29 mouse cellular contexts compared by ENCODE assay signal in genomic region chr11:109682221-109682620, GRCm38 (mm10). TPM values are rescaled to one million over a fixed set of nuclear protein-coding genes. Genes with fewer than 3 reads are reported as not detected.
DNase-seq lines count a peak whose midpoint lies in the region; ATAC-seq and TF ChIP-seq lines count a peak whose summit lies in the region.
"Had no signal": no experiment of that assay in that cellular context is flagged by ENCODE, and none has a peak within 500 bp of the region (broad histone marks: within the 10 kb centered on the region; RNA-seq: fewer than 3 reads in every experiment).

No protein-coding gene starts in this region.

- 82% methylated on average over 6 of the region's 6 CpGs for WGBS in heart, embryonic 10.5 days
- 92% methylated on average over 6 of the region's 6 CpGs for WGBS in heart, embryonic 14.5 days

- no peak overlapping the region for H3K4me3 ChIP-seq in heart, embryonic 10.5 days
- no peak overlapping the region for H3K4me3 ChIP-seq in heart, embryonic 14.5 days (ENCODE audit: control insufficient read depth in 1 of 2, insufficient read depth in 1 of 2, low read depth in 1 of 2, low read length in 2 of 2)
- H3K4me3 ChIP-seq in embryonic fibroblast, embryonic 13.5 days (ENCODE audit: insufficient read depth, low read length), result no peak overlapping the region
- H3K4me3 ChIP-seq in myocyte, result no peak overlapping the region
- H3K4me3 ChIP-seq: embryonic facial prominence, embryonic 12.5 days; embryonic facial prominence, embryonic 15.5 days; erythroblast, embryonic 14.5 days; forebrain, embryonic 12.5 days; forebrain, embryonic 15.5 days; heart, adult 2 months had no signal

- H3K4me2 ChIP-seq in heart, embryonic 14.5 days (ENCODE audit: low read length), result no peak overlapping the region
- no peak overlapping the region for H3K4me2 ChIP-seq in myocyte (ENCODE audit: low read depth)
- H3K4me2 ChIP-seq: embryonic facial prominence, embryonic 12.5 days; embryonic facial prominence, embryonic 15.5 days; forebrain, embryonic 12.5 days; forebrain, embryonic 15.5 days; hindbrain, embryonic 14.5 days had no signal

- TF ChIP-seq POLR2A in embryonic fibroblast, embryonic 13.5 days (IDR thresholded peaks at IDR 0.05; ENCODE audit: low read depth, low read length), result no peak
- no peak for TF ChIP-seq POLR2A in myocyte (IDR thresholded peaks at IDR 0.05; ENCODE audit: insufficient read length, low read depth)

- ATAC-seq in heart, embryonic 14.5 days (ENCODE audit: insufficient number of reproducible peaks, insufficient read depth, low FRiP score, low read depth), result no peak; the same call in 1 of the 2 replicates
- ATAC-seq: CD4-positive, CD25-positive, alpha-beta regulatory T cell, adult 4 months; forebrain, embryonic 15.5 days; hindbrain, postnatal 0 days; inflammation-experienced regulatory T-cells, adult 6 months; intestine, embryonic 16.5 days had no signal

- H3ac ChIP-seq in myocyte (ENCODE audit: control insufficient read depth, insufficient read length), result no peak overlapping the region

- H3K27ac ChIP-seq in heart, embryonic 10.5 days, result peak overlapping the region; percentile 65; the same call in 1 of the 2 replicates
- peak overlapping the region; percentile 42 to 61; a peak in 3 of 4 replicates for H3K27ac ChIP-seq in heart, embryonic 14.5 days (replicated peaks in 1 of 2; ENCODE audit: control insufficient read depth in 1 of 2, insufficient read depth in 1 of 2, low read depth in 2 of 2, low read length in 2 of 2)
- peak overlapping the region; percentile 18 for H3K27ac ChIP-seq in embryonic fibroblast, embryonic 13.5 days (ENCODE audit: insufficient read depth, low read length)
- H3K27ac ChIP-seq: embryonic facial prominence, embryonic 12.5 days; embryonic facial prominence, embryonic 15.5 days; forebrain, embryonic 12.5 days; forebrain, embryonic 15.5 days; hindbrain, embryonic 14.5 days; hindbrain, postnatal 0 days had no signal

- no peaks in the 10 kb centered on the region for H3K79me2 ChIP-seq in myocyte (ENCODE audit: control insufficient read depth, insufficient read depth)

- intact Hi-C loops in heart, postnatal 25 days (cut with DNase I), result no loop called here

- H3K9ac ChIP-seq in heart, embryonic 14.5 days (ENCODE audit: low read length), result no peak overlapping the region
- H3K9ac ChIP-seq: embryonic facial prominence, embryonic 12.5 days; embryonic facial prominence, embryonic 15.5 days; forebrain, embryonic 12.5 days; forebrain, embryonic 15.5 days; hindbrain, embryonic 14.5 days had no signal

- no peaks in the 10 kb centered on the region for H3K27me3 ChIP-seq in heart, embryonic 10.5 days (ENCODE audit: insufficient read depth, poor library complexity, severe bottlenecking)
- no peaks in the 10 kb centered on the region for H3K27me3 ChIP-seq in heart, embryonic 14.5 days (ENCODE audit: control insufficient read depth, insufficient read depth, low read length)
- H3K27me3 ChIP-seq in myocyte (ENCODE audit: control insufficient read depth, insufficient read depth, insufficient read length), result no peaks in the 10 kb centered on the region
- H3K27me3 ChIP-seq: embryonic facial prominence, embryonic 12.5 days; embryonic facial prominence, embryonic 15.5 days; forebrain, embryonic 15.5 days had no signal

- peaks cover 17% of the 10 kb centered on the region for H3K4me1 ChIP-seq in heart, embryonic 10.5 days
- H3K4me1 ChIP-seq in heart, embryonic 14.5 days (ENCODE audit: control insufficient read depth in 2 of 2, insufficient read depth in 2 of 2, low read length in 2 of 2), result peaks cover 12 to 17% of the 10 kb centered on the region in 2 experiments
- peaks cover 7% of the 10 kb centered on the region; the same call in 1 of the 2 replicates for H3K4me1 ChIP-seq in embryonic fibroblast, embryonic 13.5 days (ENCODE audit: control insufficient read depth, insufficient read depth, low read length)
- H3K4me1 ChIP-seq: embryonic facial prominence, embryonic 12.5 days; forebrain, embryonic 12.5 days; forebrain, embryonic 15.5 days had no signal

- peak; percentile 66 for DNase-seq in heart, embryonic 10.5 days (ENCODE audit: low spot score)
- no peak for DNase-seq in heart, postnatal 25 days (ENCODE audit: low spot score)
- no peak for DNase-seq in heart, adult 18-20 months
- DNase-seq: adrenal gland, adult 2 months; adrenal gland, postnatal 14 days; cerebellum, adult 11 months; cerebellum, adult 2 months; cerebellum, adult 9-11 months; cerebellum, postnatal 25 days; gastrocnemius, postnatal 14 days; heart, adult 2 months; heart, postnatal 4 days; kidney, adult 18-20 months; kidney, adult 9 months had no signal

- TF ChIP-seq CTCF in embryonic fibroblast, embryonic 13.5 days (IDR thresholded peaks at IDR 0.05; ENCODE audit: borderline replicate concordance, insufficient read depth, low read length), result no peak

- no peaks in the 10 kb centered on the region for H3K9me3 ChIP-seq in heart, embryonic 10.5 days
- no peaks in the 10 kb centered on the region for H3K9me3 ChIP-seq in heart, embryonic 14.5 days (ENCODE audit: control insufficient read depth, low read length)
- H3K9me3 ChIP-seq: embryonic facial prominence, embryonic 12.5 days; embryonic facial prominence, embryonic 15.5 days; forebrain, embryonic 12.5 days; forebrain, embryonic 15.5 days had no signal

- no peaks in the 10 kb centered on the region for H3K36me3 ChIP-seq in heart, embryonic 10.5 days
- H3K36me3 ChIP-seq in heart, embryonic 14.5 days (ENCODE audit: control insufficient read depth, insufficient read depth, low read length), result no peaks in the 10 kb centered on the region
- peaks cover 27% of the 10 kb centered on the region for H3K36me3 ChIP-seq in myocyte (ENCODE audit: control insufficient read depth, insufficient read depth)
- H3K36me3 ChIP-seq: embryonic facial prominence, embryonic 12.5 days; embryonic facial prominence, embryonic 15.5 days; forebrain, embryonic 12.5 days; forebrain, embryonic 15.5 days had no signal

TF ChIP-seq in myocyte, 11 proteins besides CTCF, POLR2A, EP300 and RAD21:
- no peak for TF ChIP-seq MYOG (IDR thresholded peaks at IDR 0.05; ENCODE audit: control insufficient read depth in 1 of 3, insufficient read depth in 1 of 3, insufficient read length in 2 of 3, low read depth in 2 of 3)
- peak; percentile 21 for TF ChIP-seq POLR2AphosphoS2 (IDR thresholded peaks at IDR 0.05; ENCODE audit: insufficient read length, low read depth)

RNA-seq across cellular contexts. Expression of gene Prkar1a, which starts 33.0 kb away (rescaled TPM):
- polyA plus RNA-seq in heart, embryonic 10.5 days (2016; fragmentation: Nextera tagmentation; extraction: Ambion mirVana), result 365 and 443 TPM in 2 replicates
- total RNA-seq in heart, postnatal 25 days (2021), result 100 to 1,000 TPM; 330 to 341 TPM
- 492 and 510 TPM in 2 replicates for polyA plus RNA-seq in heart, embryonic 14.5 days (2014; fragmentation: Nextera tagmentation; extraction: Ambion mirVana)
- 100 to 1,000 TPM; 371 to 461 TPM for total RNA-seq in heart, adult 18-20 months (2021)
- polyA plus RNA-seq in embryonic fibroblast, embryonic 13.5 days (2011; ENCODE audit: insufficient read length, low read depth, missing spikeins), result 215 and 254 TPM in 2 replicates
- polyA plus RNA-seq in myocyte (2012; fragmentation: generic; extraction: Trizol), result 406 TPM

RNA-seq across cellular contexts. Expression of gene Fam20a, which starts 39.9 kb away (rescaled TPM):
- polyA plus RNA-seq in heart, embryonic 10.5 days (2016; fragmentation: Nextera tagmentation; extraction: Ambion mirVana), result 0.39 and 2.7 TPM in 2 replicates
- total RNA-seq in heart, postnatal 25 days (2021), result 1 to 10 TPM; 4.3 to 4.9 TPM
- 2.1 and 2.6 TPM in 2 replicates for polyA plus RNA-seq in heart, embryonic 14.5 days (2014; fragmentation: Nextera tagmentation; extraction: Ambion mirVana)
- total RNA-seq in heart, adult 18-20 months (2021), result 1 to 10 TPM; 5.8 to 7.4 TPM
- 38.4 and 44.6 TPM in 2 replicates for polyA plus RNA-seq in embryonic fibroblast, embryonic 13.5 days (2011; ENCODE audit: insufficient read length, low read depth, missing spikeins)
- 72.4 TPM for polyA plus RNA-seq in myocyte (2012; fragmentation: generic; extraction: Trizol)
- total RNA-seq: common myeloid progenitor, adult 5-6 weeks; MEL had no signal
- polyA plus RNA-seq: erythroblast, embryonic 14.5 days had no signal

Comparison
In these comparisons a context has a peak if more than half of its experiments do, and no peak if none do; other contexts are left out.
1. RNA of gene Fam20a, which starts 39.9 kb away (polyA plus RNA-seq): 72.4 TPM in myocyte (single experiment) and 38.4 to 44.6 TPM in embryonic fibroblast, embryonic 13.5 days; 0.39 to 2.7 TPM in heart, embryonic 10.5 days and 2.1 to 2.6 TPM in heart, embryonic 14.5 days; every median in the first group is over 10 times any median in the second.
2. Peak in every context shown above with its lines, with median percentiles within 50 percentile points of each other: H3K27ac ChIP-seq.